Mouse (Mus musculus) frontal cortex, postnatal 25 days (tissue): Measurements from ENCODE around the gene Rad51.

Experiments used
- DNase-seq, 2 experiments: peaks; one replicate each; pipeline ENCODE4 v3.0.0; 2022; ENCODE audit warnings: low spot score in 2 of 2

Rad51 gene

GRCm38 (mm10) chr2:119163999-119164398 is 51.4 kb downstream of the Rad51 start:
- no peak for DNase-seq

GRCm38 (mm10) chr2:119165401-119165800 is 52.8 kb downstream of the Rad51 start:
- no peak for DNase-seq

GRCm38 (mm10) chr2:119166901-119167865 is 54.6 kb downstream of the Rad51 start, which contains the start of gene Gchfr:
TSS of gene Gchfr (plus strand) at chr2:119167773.
- no peak for DNase-seq

- DNase-seq, result no peak
Measured at GRCm38 (mm10) chr2:119167866-119168256, 55.3 kb downstream of the Rad51 start.

- DNase-seq, result no peak
Measured at GRCm38 (mm10) chr2:119170282-119170681, 57.7 kb downstream of the Rad51 start.

GRCm38 (mm10) chr2:119171574-119171973 is 59.0 kb downstream of the Rad51 start:
- DNase-seq, result no peak

GRCm38 (mm10) chr2:119172446-119172845 is 59.9 kb downstream of the Rad51 start:
- no peak for DNase-seq

GRCm38 (mm10) chr2:119172862-119173576 is 60.4 kb downstream of the Rad51 start:
- DNase-seq, result no peak

- DNase-seq, result no peak
Measured at GRCm38 (mm10) chr2:119173991-119174651, 61.5 kb downstream of the Rad51 start, which contains the start of gene Gm14137. TSS of gene Gm14137 (plus strand) at chr2:119174509.

- DNase-seq, result no peak
Measured at GRCm38 (mm10) chr2:119174866-119175265, 62.3 kb downstream of the Rad51 start.

GRCm38 (mm10) chr2:119175614-119176013 is 63.0 kb downstream of the Rad51 start:
- DNase-seq, result no peak

- no peak for DNase-seq
Measured at GRCm38 (mm10) chr2:119176761-119177160, 64.2 kb downstream of the Rad51 start.

GRCm38 (mm10) chr2:119177384-119177939 is 64.9 kb downstream of the Rad51 start:
- no peak for DNase-seq

GRCm38 (mm10) chr2:119182914-119183313 is 70.3 kb downstream of the Rad51 start:
- DNase-seq, result no peak

GRCm38 (mm10) chr2:119189029-119189710 is 76.6 kb downstream of the Rad51 start:
- peak; percentile 61 to 75 for DNase-seq

- no peak for DNase-seq
Measured at GRCm38 (mm10) chr2:119190969-119191368, 78.4 kb downstream of the Rad51 start.

GRCm38 (mm10) chr2:119194140-119194539 is 81.5 kb downstream of the Rad51 start:
- DNase-seq, result no peak

GRCm38 (mm10) chr2:119196316-119197108 is 83.9 kb downstream of the Rad51 start:
- DNase-seq, result no peak
